Mouse (Mus musculus) neural tube, embryonic 11.5 days (tissue): ENCODE data around the gene Lhx5. TPM values are rescaled to one million over a fixed set of nuclear protein-coding genes. Genes with fewer than 3 reads are reported as not detected.

Experiments used
- ATAC-seq: fragments of 200-750 bp; cut with Nextera tagmentation; 2 replicates; pipeline ENCODE4 v1.8.0; 2017; ENCODE audit warnings: moderate number of reproducible peaks, mild to moderate bottlenecking, moderate TSS enrichment, moderate library complexity; ENCODE audit not compliant: insufficient read depth, low FRiP score, low TSS enrichment
- DNase-seq: peaks from one replicate; pipeline ENCODE4 v3.0.0-alpha.2; 2015; ENCODE audit warnings: low spot score
- H3K27ac ChIP-seq: fragments of 300-500 bp; sonication (generic); 2 replicates; pipeline ENCODE4 v1.5.1; 2014; ENCODE audit warnings: low read depth, mild to moderate bottlenecking, low read length
- H3K27me3 ChIP-seq: fragments of 300-500 bp; sonication (generic); 2 replicates; pipeline ENCODE4 v1.6.1; 2014; ENCODE audit warnings: mild to moderate bottlenecking, low read length, mixed read lengths; ENCODE audit not compliant: control insufficient read depth, insufficient read depth
- H3K36me3 ChIP-seq: fragments of 300-500 bp; sonication (generic); 2 replicates; pipeline ENCODE4 v1.6.1; 2014; ENCODE audit warnings: mild to moderate bottlenecking, low read length, moderate library complexity, mixed read lengths; ENCODE audit not compliant: control insufficient read depth, insufficient read depth
- H3K4me1 ChIP-seq: fragments of 300-500 bp; sonication (generic); 2 replicates; pipeline ENCODE4 v1.6.1; 2014; ENCODE audit warnings: low read length, mixed read lengths; ENCODE audit not compliant: control insufficient read depth, insufficient read depth
- H3K4me2 ChIP-seq: fragments of 300-500 bp; sonication (generic); 2 replicates; pipeline ENCODE4 v1.6.1; 2014; ENCODE audit warnings: low read depth, mild to moderate bottlenecking, moderate library complexity
- H3K4me3 ChIP-seq: fragments of 300-500 bp; sonication (generic); 2 replicates; pipeline ENCODE4 v1.5.1; 2014; ENCODE audit warnings: low read depth, low read length
- H3K9ac ChIP-seq: fragments of 300-500 bp; sonication (generic); 2 replicates; pipeline ENCODE4 v1.6.1; 2014; ENCODE audit warnings: mild to moderate bottlenecking, low read length
- H3K9me3 ChIP-seq: fragments of 300-500 bp; sonication (generic); 2 replicates; pipeline ENCODE4 v1.6.1; 2016; ENCODE audit warnings: low read length; ENCODE audit not compliant: control insufficient read depth
- WGBS: fragments of 180-500 bp; shearing (Covaris S2); extraction: QIAGEN DNeasy Blood & Tissue Kit; methylation state at CpG from one replicate; pipeline ENCODE4 v1.1.7; 2014; 5-methylcytosine and 5-hydroxymethylcytosine counted together
- polyA plus RNA-seq: library from polyadenylated mRNA; unstranded; fragments of >200 nt; fragmentation: Nextera tagmentation; extraction: Ambion mirVana; gene quantifications from 2 replicates; pipeline ENCODE4 v1.2.1, GENCODE M21; 2014

Gene Lhx5
- polyA plus RNA-seq, 1 experiment from 2014 or later = 29.9 TPM

- H3K4me1 ChIP-seq = no peaks in the 10 kb centered on the region
- no peaks in the 10 kb centered on the region for H3K27me3 ChIP-seq
- DNase-seq (peak; percentile 32), ATAC-seq (no peak)
- H3K27ac ChIP-seq = no peak overlapping the region
- no peaks in the 10 kb centered on the region for H3K36me3 ChIP-seq
- 0 out of 2 replicates have a peak, but pooled peaks cover 3% of the 10 kb centered on the region for H3K9me3 ChIP-seq
- no peak overlapping the region for H3K4me2 ChIP-seq
- WGBS = 43% methylated on average over 5 of the region's 5 CpGs
- H3K9ac ChIP-seq = no peak overlapping the region
- no peak overlapping the region for H3K4me3 ChIP-seq
These were observed 33.6 kb downstream of the Lhx5 start for GRCm38 (mm10) chr5:120465062-120465461.

GRCm38 (mm10) chr5:120465860-120466259, 34.4 kb downstream of the Lhx5 start:
- H3K4me2 ChIP-seq = no peak overlapping the region
- H3K9ac ChIP-seq = no peak overlapping the region
- no peak overlapping the region for H3K4me3 ChIP-seq
- H3K36me3 ChIP-seq = no peaks in the 10 kb centered on the region
- 0 out of 2 replicates have a peak, but pooled peaks cover 3% of the 10 kb centered on the region for H3K9me3 ChIP-seq
- WGBS = 92% methylated on average over 6 of the region's 6 CpGs
- DNase-seq = no peak
- no peaks in the 10 kb centered on the region for H3K4me1 ChIP-seq
- ATAC-seq = no peak
- H3K27ac ChIP-seq = no peak overlapping the region
- H3K27me3 ChIP-seq = no peaks in the 10 kb centered on the region

GRCm38 (mm10) chr5:120467026-120467425, 35.5 kb downstream of the Lhx5 start:
- H3K4me1 ChIP-seq = no peaks in the 10 kb centered on the region
- H3K9ac ChIP-seq = no peak overlapping the region
- WGBS = 7% methylated on average over 4 of the region's 4 CpGs

GRCm38 (mm10) chr5:120468336-120468735, 36.8 kb downstream of the Lhx5 start:
- 80% methylated on average over 5 of the region's 5 CpGs for WGBS
- Histone ChIP-seq H3K4me1 (no peaks in the 10 kb centered on the region), H3K9ac (no peak overlapping the region), H3K4me3 (no peak overlapping the region), H3K27me3 (no peaks in the 10 kb centered on the region), H3K27ac (no peak overlapping the region), H3K9me3 (0 out of 2 replicates have a peak, but pooled peaks cover 3% of the 10 kb centered on the region), H3K4me2 (no peak overlapping the region), H3K36me3 (no peaks in the 10 kb centered on the region)
- ATAC-seq = no peak
- DNase-seq = no peak

More at GRCm38 (mm10) chr5:120467026-120467425, 35.5 kb downstream of the Lhx5 start:
- no peaks in the 10 kb centered on the region for H3K27me3 ChIP-seq
- ATAC-seq = no peak
- 0 out of 2 replicates have a peak, but pooled peaks cover 3% of the 10 kb centered on the region for H3K9me3 ChIP-seq
- peak overlapping the region; percentile 16; the same call in 1 of the 2 replicates for H3K4me3 ChIP-seq
- no peak overlapping the region for H3K27ac ChIP-seq
- no peak for DNase-seq
- H3K36me3 ChIP-seq = no peaks in the 10 kb centered on the region
- peak overlapping the region; percentile 25; the same call in 1 of the 2 replicates for H3K4me2 ChIP-seq

DNA sequence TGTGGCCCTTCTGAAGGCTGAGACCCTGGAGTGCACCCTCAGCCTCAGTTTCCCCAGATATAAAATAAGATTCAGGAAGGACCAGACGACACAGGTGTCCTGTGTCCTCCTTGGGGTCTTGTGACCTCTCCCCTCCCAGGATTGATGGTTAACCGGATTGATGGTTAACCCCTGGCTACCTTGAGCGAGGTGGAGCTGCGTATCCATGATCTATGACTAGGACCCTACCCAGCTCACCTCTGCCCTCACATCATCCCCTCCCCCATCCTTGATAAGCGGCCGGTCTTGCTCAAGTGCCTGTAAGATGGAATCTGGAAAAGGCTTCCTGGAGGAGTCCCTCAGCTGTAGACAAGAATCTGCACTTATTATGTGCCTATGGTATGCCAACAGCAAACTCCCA, 37.3 kb downstream of the Lhx5 start:
- no peak overlapping the region for H3K4me2 ChIP-seq
- WGBS = 86% methylated on average over 6 of the region's 6 CpGs
- no peaks in the 10 kb centered on the region for H3K27me3 ChIP-seq
- H3K4me3 ChIP-seq = no peak overlapping the region
- no peak overlapping the region for H3K27ac ChIP-seq
- DNase-seq = no peak
- no peaks in the 10 kb centered on the region for H3K4me1 ChIP-seq
- no peak for ATAC-seq
- 0 out of 2 replicates have a peak, but pooled peaks cover 3% of the 10 kb centered on the region for H3K9me3 ChIP-seq
- H3K36me3 ChIP-seq = no peaks in the 10 kb centered on the region
- no peak overlapping the region for H3K9ac ChIP-seq

GRCm38 (mm10) chr5:120471538-120471937, 40.0 kb downstream of the Lhx5 start:
- Histone ChIP-seq H3K4me1 (no peaks in the 10 kb centered on the region), H3K27me3 (no peaks in the 10 kb centered on the region), H3K9me3 (no peaks in the 10 kb centered on the region), H3K4me2 (no peak overlapping the region), H3K9ac (no peak overlapping the region), H3K27ac (no peak overlapping the region), H3K36me3 (no peaks in the 10 kb centered on the region), H3K4me3 (no peak overlapping the region)
- DNase-seq = no peak
- no peak for ATAC-seq
- 52% methylated on average over 4 of the region's 4 CpGs for WGBS

DNA sequence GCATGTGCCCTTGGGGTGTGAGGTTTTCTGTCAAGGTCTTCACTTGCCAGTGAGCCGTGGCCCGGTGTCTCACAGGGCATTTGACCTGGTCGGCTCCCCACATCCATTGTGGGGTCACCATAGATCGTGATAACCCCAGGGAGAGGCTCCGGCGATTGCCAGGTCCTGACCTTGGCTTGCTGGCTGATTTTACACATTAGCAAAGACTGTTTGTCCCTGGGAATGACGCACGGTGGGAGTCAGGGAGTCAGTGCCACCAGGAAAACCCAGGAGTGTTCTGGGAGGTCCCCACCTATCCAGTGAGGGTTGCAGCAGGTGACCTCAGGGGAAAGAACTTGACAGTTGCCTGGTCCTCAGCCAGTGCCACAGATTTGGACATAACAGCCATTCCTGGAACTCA, 41.3 kb downstream of the Lhx5 start, which contains the start of gene Sdsl:
Sdsl (minus strand) TSS at position 41 of the 400 bp plus-strand sequence.
- Histone ChIP-seq H3K27me3 (no peaks in the 10 kb centered on the region), H3K9me3 (no peaks in the 10 kb centered on the region), H3K36me3 (no peaks in the 10 kb centered on the region), H3K4me2 (no peak within 1 kb of the TSS), H3K27ac (no peak within 1 kb of the TSS), H3K9ac (no peak within 1 kb of the TSS), H3K4me1 (no peaks in the 10 kb centered on the region), H3K4me3 (no peak within 1 kb of the TSS)
- WGBS = 83% methylated on average over 8 of the region's 8 CpGs
- DNase-seq = no peak
- no peak for ATAC-seq

GRCm38 (mm10) chr5:120473361-120473760, 41.9 kb downstream of the Lhx5 start:
- Histone ChIP-seq H3K4me3 (no peak overlapping the region), H3K9me3 (no peaks in the 10 kb centered on the region), H3K9ac (no peak overlapping the region), H3K27ac (no peak overlapping the region), H3K27me3 (no peaks in the 10 kb centered on the region), H3K4me2 (no peak overlapping the region), H3K36me3 (no peaks in the 10 kb centered on the region), H3K4me1 (no peaks in the 10 kb centered on the region)
- DNase-seq (no peak), ATAC-seq (no peak)
- WGBS = 93% methylated on average over 2 of the region's 2 CpGs

DNA sequence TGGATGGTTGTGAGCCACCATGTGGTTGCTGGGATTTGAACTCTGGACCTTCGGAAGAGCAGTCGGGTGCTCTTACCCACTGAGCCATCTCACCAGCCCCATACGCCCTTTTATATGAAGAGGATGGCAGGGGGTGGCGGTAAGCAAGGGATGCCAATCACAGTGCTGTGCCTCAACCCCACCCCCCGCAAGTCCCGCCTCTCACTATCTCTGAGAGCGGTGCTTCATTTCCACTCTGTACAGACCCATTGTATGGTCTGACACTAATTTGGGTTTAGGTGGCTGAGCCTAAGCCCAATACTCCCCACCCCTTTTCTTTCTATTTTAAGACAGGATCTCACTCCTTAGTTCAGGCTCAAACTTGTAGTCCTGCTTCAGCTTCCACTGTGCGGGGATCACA, 44.4 kb downstream of the Lhx5 start:
- H3K4me2 ChIP-seq = no peak overlapping the region
- H3K4me1 ChIP-seq = no peaks in the 10 kb centered on the region
- DNase-seq (no peak), ATAC-seq (no peak)
- no peak overlapping the region for H3K9ac ChIP-seq
- H3K27me3 ChIP-seq = no peaks in the 10 kb centered on the region
- 55% methylated on average over 8 of the region's 8 CpGs for WGBS
- H3K4me3 ChIP-seq = no peak overlapping the region
- no peak overlapping the region for H3K27ac ChIP-seq
- no peaks in the 10 kb centered on the region for H3K36me3 ChIP-seq
- H3K9me3 ChIP-seq = no peaks in the 10 kb centered on the region
